Mouse (Mus musculus) brain, embryonic 14.5 days (tissue): ENCODE measurements around the gene Gm7324.
"Not testable (repeated sequence)": the region's sequence is repeated elsewhere in the genome, so short reads cannot be mapped to it uniquely, and the experiment has no call there.

Source experiments
- CTCF ChIP-seq: fragments of 200-500 bp; IDR thresholded peaks from 2 replicates; pipeline ENCODE4 v1.5.1; 2012; ENCODE audit warnings: inconsistent platforms, mild to moderate bottlenecking, moderate library complexity, borderline replicate concordance; ENCODE audit not compliant: insufficient read depth, insufficient read length; ENCODE audit errors: extremely low read depth
- POLR2A ChIP-seq: fragments of 200-500 bp; IDR thresholded peaks from 2 replicates; pipeline ENCODE4 v1.6.1; 2012; ENCODE audit warnings: mild to moderate bottlenecking, inconsistent platforms, borderline replicate concordance; ENCODE audit not compliant: poor library complexity, insufficient read depth, insufficient read length, severe bottlenecking; ENCODE audit errors: extremely low read depth

DNA sequence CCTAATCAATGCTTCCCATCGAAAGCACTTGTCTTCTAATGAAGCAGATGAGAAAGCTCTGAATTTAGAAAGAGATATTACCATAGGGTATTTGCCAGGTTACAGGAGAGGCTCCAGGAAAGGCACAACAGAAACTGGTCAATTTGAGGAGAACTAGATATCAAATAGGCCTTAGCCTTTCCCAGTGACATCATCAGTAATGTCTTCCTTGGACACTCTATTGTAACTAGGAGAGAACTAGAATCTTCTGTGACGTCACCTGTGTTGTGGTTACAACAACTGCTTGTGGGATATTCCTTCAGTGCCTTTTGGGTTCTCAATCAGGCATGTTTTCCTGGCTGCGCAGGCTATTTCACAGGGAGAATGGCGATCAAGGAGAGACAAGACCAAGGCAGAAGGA lies 49.9 kb downstream of the Gm7324 start, which contains the start of gene Gm6526:
- not testable (repeated sequence) for TF ChIP-seq CTCF, POLR2A
